Mouse (Mus musculus): ENCODE results near the gene Lamp1. TPM values are rescaled to one million over a fixed set of nuclear protein-coding genes. Genes with fewer than 3 reads are reported as not detected.
A peak's percentile ranks its signal among the peaks of the same experiment; 100 is the strongest.

Gene Lamp1
- total RNA-seq, 1 experiment from 2014 or later: 368 TPM

DNA sequence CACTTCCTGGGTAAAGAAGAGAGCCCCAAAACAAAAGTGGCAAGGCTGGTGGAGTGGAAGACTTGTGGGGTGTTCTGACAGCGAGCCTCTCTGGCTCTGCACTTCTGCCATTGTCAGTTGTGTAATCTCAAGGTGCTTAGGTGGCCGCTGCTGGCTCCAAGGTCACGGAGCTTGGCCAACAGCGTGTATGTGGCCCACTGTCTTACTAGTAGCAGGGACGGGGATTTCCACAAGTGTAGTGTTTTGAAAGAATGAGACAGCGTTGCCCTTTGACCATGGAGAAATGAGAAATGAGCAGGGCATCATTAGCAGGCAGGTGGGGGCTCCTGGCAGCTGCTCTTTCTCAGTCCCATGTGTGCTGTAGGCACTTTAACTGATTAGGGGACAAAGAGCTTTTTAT is 3.1 kb downstream of the Lamp1 start:
- peak; percentile 63 for DNase-seq

DNA sequence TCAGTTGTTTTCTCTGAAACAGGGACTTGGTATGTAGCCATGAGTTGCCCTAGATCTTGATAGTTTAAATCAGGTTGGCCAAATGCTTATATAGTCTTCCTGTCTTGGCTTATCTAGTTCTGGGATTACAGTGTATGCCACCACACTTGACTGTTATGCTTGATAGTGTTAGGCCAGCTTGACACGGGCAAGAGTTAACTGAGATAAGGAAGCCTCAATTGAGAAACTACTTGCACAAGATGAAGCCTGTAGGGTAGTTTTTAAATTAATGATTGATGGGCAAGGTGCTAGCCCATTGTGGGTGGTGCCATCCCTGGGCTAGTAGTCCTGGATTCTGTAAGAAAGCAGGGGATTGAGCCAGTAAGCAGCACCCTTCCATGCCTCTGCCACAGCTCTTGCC is 4.6 kb downstream of the Lamp1 start:
- no peak for DNase-seq

DNA sequence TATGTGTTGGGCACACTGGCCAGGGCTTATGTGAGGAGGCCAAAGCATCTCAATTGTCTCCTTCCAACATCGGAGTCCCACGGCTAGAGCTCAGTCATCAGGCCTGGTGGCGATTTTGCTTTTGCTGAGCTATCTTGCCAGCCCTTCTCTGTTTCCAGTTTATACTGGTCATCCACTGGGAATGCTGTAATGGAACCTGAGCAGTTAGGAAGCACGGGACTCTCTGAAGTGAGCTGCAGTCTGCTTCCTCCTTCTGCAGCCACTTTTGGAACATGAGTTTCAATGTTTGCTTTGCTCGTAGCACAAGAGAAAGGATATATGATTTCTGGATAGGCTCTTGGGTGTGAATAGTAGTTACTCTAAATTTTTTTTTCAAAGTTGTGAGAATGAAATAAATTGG is 5.4 kb downstream of the Lamp1 start:
- no peak for DNase-seq

DNA sequence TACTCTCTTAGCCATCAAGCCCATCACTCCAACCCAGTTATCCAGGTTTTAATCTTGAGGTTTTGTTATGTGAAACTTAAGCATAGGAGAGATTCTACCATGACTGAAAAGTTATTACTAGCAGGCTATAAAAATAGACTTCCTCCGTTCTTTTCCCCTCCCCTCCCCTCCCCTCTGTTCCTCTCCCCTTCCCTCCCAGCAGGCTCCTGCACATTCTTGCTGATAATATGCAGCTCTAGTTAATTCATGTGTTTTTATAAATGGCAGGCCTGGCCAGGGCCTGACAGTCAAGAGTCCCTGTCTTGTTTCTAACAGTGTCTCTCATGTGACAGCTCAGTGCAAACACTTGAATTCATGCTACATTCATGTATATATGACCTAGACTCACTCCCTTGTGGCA is 11.5 kb downstream of the Lamp1 start:
- DNase-seq: no peak

DNA sequence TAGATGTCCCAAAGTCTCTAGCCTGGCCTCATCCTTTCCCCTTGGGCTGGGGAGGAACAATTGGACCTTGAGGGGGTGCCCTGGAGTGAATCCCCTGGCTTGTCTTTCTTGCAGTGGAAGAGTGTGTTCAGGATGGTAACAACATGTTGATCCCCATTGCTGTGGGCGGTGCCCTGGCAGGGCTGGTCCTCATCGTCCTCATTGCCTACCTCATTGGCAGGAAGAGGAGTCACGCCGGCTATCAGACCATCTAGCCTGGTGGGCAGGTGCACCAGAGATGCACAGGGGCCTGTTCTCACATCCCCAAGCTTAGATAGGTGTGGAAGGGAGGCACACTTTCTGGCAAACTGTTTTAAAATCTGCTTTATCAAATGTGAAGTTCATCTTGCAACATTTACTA is 15.3 kb downstream of the Lamp1 start:
- DNase-seq: no peak

DNA sequence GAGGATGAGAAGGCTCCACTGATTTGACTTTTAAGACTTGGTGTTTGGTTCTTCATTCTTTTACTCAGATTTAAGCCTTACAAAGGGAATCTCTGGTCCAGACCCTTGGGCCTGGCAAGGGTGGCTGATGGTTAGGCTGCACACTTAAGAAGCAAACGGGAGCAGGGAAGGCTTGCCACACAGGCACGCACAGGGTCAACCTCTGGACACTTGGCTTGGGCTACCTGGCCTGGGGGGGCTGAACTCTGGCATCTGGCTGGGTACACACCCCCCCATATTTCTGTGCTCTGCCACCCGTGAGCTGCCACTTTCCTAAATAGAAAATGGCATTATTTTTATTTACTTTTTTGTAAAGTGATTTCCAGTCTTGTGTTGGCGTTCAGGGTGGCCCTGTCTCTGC is 15.8 kb downstream of the Lamp1 start:
- DNase-seq: no peak

DNA sequence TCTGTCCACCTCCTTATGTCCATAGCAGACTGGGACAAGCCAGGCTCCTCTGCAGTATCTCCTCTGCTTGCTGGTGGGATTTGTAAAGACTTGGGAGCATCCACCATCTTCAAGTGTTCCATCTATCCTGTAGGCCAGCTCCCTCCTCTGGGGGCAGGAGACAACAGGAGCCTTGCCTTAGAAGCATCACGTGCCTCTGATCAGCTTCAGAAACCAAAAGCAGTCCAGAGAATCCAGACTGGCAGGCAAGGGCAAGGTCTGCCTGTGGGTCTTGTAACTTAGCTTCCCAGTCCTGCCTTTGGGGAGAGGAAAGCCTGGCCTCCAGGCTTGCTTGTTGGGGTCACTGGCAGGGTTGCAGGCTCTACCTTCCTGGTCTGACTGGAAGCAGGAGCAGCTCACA is 16.7 kb downstream of the Lamp1 start:
- DNase-seq: no peak

DNA sequence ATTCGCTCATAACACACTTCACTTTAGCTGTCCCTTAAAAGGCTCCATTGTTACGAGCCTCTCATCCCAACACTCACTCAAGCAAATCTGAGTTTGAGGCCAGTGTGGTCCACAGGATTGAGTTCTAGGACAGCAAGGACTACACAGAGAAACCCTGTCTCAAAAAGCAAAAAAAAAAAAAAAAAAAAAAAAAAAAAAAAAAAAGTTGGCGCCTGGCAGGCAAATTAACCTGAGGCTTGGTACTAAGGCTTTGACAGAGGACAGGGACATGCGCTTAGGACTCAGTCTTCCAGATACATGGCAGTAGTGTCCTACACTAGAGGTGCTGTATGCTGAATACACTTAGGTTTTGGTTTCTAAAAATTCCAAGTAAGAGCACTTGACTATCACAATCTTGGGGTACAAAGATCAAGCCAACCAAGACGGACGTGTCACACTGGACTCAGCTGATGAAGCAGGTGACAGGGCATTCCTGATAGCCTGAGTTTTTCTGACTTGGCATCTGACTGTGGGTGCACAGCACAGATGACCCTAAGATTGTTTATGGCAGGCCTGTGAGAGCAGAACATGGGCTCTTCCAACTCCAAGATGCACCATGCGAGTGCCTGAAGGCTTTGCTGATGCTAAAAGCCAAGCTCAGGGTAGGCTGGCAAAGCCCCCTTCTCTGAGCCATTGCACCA is 18.4 kb downstream of the Lamp1 start:
- DNase-seq: no peak

DNA sequence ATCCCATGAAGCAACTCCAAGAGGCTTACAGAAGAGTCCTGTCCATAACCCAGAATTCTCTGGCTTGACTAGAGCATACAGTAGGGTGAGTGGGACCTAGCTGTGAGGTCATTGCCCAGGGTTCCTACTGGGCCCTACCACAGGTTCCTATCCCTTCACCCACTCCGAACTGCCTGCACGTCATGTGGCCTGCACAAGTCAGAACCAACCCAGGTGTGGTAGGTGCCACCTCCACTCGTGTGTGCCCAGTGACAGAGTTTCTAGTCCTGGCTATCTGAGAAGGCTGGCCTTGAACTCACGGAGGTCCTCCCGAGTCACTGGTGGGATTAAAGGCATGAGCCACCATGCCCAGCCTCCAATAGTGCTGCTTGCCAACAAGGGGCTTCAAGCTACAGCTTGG is 19.2 kb downstream of the Lamp1 start:
- no peak for DNase-seq

DNA sequence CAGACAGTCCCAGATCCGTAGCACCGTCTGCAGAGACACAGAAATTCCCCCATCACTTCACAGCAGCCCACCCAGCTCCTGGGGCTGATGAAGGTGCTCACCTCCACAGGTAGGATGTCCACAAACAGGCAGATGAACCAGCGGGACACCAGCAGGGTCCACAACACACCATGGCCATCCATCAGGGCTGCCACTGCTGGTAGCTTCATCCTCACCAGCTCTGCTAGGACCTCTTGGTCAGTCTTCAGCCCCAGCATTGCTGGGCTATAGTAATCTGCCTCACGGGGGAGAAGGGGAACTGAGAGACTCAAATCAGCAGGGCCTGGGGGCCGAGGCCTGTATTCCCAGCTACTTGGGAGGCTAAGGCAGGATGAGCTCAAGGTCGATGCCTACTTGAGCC is 20.5 kb downstream of the Lamp1 start:
- no peak for DNase-seq

DNA sequence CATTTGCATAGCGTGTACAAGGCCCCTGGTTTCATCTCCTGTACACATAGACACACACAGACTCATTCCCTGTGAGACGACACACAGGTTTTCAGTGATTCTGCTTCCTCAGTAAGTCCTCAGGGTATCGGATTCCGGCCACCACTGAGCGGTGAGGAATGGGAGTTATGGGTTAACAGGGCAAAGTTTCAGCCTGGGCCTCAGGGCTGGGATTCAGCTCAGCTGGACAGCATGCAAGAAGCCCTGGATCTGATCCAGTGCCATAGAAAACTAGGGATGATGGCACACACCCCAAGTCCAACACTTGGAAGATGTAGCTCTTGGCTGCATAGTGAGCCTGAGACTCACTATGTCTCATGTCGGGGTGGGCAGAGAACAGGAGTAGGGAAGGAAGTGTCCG is 21.0 kb downstream of the Lamp1 start:
- DNase-seq: no peak

DNA sequence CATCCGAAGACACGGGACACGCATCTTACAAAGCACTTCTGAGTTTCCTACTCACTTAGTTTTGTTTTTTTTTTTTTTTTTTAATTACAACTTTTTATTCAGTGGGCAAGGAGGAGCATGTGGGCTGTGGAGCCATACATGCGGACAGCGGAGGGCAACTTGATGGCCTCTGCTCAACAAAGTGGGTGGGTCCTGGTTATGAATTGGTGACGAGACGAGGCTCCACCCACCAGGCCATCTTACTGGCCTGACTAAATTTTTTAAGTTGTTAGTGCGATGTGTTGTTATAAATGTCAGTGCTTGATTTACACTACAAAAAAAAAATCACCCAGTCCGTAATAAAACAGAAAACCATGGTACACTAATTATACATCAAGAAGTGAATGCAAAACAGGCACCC is 21.4 kb downstream of the Lamp1 start:
- DNase-seq: peak; percentile 43

DNA sequence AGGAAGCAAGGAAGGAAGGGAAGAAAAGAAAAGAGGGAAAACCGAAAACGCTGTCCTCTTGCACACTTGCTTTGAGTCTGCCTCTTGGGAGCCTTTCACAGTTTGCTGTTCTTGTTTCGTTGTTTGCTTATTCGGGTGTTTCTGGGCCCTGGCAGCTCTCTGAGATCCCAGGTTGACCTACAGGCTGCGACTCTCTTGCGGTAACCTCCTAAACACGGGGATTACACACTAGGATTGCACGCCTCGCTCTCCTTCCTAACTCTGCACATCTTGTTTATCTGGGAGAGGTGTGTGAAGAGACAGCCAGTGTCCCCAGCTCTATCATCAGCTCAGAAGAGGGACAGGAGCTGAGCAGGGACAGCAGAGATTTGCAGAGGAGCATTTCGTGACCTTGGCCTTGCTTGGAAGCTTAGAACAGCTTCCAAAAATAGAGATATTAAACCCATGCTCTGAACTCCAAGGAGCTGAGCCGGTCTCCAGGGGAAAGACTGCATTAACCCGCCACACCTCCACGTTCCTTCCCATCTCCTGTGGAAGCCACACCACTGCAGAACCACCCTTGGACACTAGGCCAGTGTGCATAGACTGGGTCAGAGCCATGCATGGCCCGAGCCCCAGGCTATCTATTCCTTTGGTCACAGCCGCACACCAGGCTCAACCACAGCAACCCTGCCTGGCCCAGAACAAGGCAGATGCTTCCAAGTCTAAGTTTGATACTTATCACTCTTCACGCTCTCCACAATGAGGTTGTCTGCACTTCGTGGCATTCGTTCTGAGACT is 22.1 kb downstream of the Lamp1 start:
- DNase-seq: peak; percentile 44

DNA sequence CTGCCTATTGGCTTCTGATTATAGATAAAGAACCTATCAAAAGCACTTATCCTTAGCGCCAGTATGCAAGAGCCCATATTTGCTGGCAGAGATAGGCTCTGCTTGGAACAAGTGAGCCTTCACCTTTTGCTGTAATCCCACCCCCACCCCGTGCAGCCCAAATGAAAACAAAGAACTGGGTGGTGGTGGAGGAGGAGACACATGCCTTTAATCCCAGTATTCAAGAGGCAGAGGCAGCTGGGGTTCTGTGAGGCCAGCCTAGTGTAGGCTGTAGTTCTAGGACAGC is 22.7 kb downstream of the Lamp1 start:
- DNase-seq: no peak

DNA sequence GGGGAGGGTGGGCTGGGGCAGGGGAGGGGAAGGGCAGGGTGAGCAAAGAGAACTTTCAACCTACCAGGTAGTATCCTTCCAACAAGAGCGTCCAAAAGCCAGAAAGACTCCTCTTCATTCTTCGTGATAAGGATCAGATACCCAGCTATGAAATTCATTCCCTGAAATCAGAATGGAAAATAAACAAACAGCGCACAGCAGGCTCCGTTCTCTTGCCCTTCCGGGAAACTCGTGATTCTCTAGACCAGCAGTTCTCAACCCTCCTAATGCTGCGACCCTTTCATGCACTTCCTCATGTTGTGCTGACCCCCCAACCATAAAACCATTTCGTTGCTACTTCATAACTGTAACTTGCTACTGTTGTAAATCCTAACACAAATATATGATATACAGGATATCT is 27.9 kb downstream of the Lamp1 start:
- no peak for DNase-seq

DNA sequence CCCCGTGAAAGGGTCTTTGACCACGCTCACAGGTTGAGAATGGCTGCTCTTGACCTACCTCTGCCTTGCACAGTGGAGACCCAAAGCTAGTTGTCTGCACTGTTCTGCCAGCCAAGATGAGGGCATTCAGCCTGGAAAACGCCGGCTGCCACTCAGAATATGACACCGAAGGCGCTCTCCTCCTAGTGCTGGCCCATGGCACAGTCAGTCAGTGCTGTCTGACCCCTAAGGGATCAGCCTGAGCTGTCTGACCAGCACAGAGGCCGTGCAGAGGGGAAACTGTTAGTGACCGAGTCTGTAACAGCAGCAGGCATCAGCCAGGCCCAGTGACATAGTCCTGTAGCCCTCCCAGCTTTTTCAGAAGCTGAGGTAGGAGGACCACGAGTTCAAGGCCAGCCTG is 28.3 kb downstream of the Lamp1 start:
- DNase-seq: no peak

DNA sequence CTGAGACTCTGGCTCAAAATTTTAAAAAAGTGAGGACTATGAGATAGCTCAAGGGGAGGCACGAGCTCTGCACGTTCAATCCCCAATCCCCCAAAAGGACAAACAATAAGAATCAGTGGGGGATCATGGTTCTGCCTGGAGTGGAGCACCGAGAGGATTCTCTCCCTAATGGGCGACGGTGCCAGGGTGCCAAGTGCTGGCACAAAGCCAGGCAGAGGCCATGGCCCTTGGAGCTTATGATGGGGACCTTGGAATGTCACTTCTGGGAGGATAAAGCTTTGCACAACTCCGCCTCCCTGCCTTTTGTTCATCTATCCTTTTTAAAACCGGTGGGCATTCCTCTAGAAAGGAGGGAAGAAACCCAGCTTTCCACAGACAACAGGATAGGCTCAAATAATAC is 28.7 kb downstream of the Lamp1 start:
- peak; percentile 73 for DNase-seq

DNA sequence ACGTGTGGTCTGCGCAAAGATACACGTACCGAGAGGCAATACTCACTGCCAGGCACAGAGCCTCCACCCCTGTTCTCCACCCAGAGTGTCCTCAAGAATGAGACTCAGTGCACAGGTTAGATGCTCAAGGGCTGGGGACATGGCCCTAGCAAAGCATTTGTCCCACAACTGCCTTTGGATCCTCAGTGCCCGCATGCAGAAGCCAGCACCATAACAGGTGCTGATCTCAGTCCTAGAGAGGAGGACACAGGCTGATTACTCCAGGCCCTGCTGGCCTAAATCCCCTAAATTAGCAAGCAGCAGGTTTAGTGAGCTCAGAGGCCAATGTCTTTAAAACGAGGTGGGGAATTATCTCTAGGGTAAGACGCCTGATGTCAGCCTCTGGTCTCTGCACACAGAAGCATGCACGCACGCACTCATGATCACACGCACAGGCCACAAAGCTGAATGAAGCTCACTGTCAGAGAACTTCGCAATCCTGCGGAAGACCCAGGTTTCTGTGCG is 29.1 kb downstream of the Lamp1 start:
- DNase-seq: no peak

DNA sequence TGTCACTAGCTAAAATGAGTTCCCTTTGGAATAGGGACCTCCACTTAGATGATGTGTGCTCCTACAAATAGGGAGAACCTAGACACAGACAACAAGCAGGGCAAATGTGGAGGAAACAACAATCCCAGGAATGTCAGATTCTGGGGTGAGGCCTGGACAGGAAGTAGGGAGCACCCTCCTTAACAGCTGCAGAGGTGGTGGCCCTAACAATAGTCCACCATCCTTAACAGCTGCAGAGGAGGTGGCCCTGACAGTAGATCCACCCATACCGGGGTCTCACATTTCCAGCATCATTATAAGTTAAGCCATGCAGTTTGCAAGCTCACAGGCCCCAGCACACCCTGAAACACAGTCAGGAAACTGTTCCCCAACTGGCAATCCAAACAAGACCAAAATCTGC is 29.9 kb downstream of the Lamp1 start:
- no peak for DNase-seq

DNA sequence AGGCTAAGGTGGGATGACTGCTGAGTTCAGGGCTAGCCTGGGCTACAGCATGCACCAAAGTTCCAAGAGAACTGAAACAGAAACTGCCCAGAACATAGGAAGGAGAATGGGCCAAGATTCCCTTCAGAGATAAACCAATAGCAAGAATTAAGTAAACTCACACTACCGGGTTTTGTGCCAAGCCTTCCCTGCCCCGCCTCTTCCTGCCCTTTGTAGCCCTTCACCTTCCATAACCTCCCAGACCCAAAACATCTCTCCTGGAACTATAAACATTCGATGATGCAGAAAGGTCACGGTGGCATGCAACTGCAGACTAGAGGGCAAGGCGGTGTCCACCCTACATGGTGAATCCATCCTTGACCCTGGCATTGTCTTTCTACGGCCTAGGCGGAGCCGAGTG is 31.3 kb downstream of the Lamp1 start:
- no peak for DNase-seq

DNA sequence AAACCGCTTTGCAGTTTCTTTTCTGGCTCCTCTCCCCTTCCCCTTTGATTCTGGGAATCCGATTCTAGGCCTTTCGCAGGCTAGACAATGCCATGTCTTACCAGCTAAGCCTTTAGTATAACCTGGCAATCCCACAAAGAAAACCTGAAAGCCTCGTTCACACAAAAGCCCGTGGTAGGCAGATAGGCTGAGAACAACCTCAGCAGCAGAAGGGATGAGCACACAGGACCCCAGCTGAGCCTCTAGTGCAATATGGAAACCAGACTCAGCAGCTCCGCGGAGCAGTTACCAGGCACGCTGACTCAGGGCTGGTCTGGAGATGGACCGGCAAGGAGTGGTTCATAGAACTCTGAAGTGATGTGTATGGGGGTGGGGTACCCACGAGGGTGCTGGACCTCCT is 35.9 kb downstream of the Lamp1 start:
- DNase-seq: no peak

DNA sequence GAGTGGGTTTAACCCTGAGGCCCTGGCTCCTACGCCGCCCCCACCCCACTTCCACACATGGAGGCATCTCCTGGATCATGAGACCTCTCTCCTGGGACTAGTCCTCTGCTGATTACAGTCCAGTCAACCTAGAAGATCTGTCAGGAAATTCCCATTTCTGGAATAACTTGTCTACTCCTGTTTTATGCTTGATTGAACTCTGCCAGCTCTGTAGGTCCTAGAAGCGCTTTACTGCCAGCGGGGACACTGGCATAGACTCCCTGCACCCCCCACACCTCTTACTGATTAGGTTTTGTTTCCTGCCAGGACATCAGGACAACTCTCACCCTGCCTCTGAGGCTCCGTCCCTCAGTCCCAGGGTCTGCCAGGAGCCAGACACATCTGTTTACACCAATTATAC is 38.5 kb downstream of the Lamp1 start:
- no peak for DNase-seq

DNA sequence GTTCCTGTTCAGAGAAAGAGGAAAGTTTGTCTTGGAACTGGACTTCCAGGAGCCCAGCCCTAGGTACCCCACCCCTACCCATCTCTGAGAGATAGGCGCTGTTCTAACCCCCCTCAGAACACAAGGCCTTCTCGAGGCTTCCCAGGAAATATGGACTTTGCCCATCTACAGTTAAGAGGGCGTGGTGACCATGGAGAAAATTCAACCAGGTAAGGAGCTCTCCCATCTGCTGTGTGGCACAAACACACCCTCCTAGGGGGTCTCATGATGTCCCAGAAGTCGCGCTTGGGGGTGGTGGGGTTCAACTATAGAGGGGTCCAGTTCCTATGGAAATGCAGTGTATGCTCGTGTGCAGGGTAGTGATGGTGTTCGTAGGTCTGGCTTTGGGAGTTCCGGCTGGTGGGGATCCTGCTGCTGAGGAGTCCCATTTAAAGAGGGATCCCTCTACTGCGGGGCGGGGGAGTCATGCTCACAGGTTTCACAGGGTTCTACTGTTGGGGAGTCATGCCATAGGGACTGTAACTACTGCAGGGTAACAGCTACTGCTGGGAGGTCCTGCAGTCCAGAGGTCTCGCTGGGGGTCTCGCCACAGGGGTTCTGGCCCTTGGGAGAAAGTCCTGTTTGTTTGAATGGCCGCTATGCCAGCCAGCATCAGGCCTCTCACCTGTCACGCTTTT is 40.6 kb downstream of the Lamp1 start:
- no peak for DNase-seq
